Mouse (Mus musculus): ENCODE results near the gene Nrn1. TPM values are rescaled to one million over a fixed set of nuclear protein-coding genes. Genes with fewer than 3 reads are reported as not detected.
A peak's percentile ranks its signal among the peaks of the same experiment; 100 is the strongest.

The Nrn1 gene
- polyA plus RNA-seq (2016; fragmentation: Nextera tagmentation; extraction: Ambion mirVana) = 5.2 and 7.1 TPM in 2 replicates

- peaks cover 14% of the 10 kb centered on the region; the same call in 1 of the 2 replicates for H3K4me1 ChIP-seq
- ATAC-seq (ENCODE audit: insufficient number of reproducible peaks, insufficient read depth, low FRiP score, low TSS enrichment) = no peak
Measured at GRCm38 (mm10) chr13:36734731-36735571, at the start of gene Nrn1. Gene Nrn1 (minus strand): TSS chr13:36735131.

DNA sequence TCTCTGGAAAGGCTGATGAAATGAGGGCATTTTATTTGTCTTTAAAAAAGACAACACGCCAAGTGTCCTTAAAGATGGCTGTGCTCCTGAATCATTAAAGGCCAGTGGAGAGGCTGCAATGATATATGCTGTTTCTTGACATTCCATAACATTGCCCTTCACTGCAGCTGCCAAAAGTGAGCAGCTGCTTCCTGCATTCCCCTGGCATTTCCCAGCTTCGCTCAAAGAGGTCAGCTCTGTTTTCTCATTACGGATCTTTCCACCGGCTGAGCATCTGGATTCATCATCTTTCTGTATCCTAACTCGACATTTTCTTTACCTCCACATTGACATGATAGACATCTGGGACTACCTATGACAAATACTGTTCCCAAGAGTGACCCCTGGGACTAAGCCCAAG is 44.7 kb upstream of the Nrn1 start:
- no peak overlapping the region for H3K4me2 ChIP-seq (replicated peaks)
- no peaks in the 10 kb centered on the region for H3K36me3 ChIP-seq
- 71% methylated on average over 5 of the region's 5 CpGs for WGBS
- no peaks in the 10 kb centered on the region for H3K9me3 ChIP-seq
- H3K4me3 ChIP-seq = no peak overlapping the region
- H3K4me1 ChIP-seq = no peaks in the 10 kb centered on the region
- H3K9ac ChIP-seq = no peak overlapping the region
- H3K27ac ChIP-seq = no peak overlapping the region
- no peak for ATAC-seq (ENCODE audit: insufficient number of reproducible peaks, insufficient read depth, low FRiP score, low TSS enrichment)
- H3K27me3 ChIP-seq = no peaks in the 10 kb centered on the region

More at GRCm38 (mm10) chr13:36734731-36735571, at the start of gene Nrn1:
- 2% methylated on average over 47 of the region's 50 CpGs for WGBS
- Histone ChIP-seq H3K9me3 (no peaks in the 10 kb centered on the region), H3K27me3 (peaks cover 40% of the 10 kb centered on the region), H3K9ac (peak within 1 kb of the TSS; percentile 16; the same call in 1 of the 2 replicates), H3K4me2 (replicated peaks) (peak within 1 kb of the TSS; percentile 60), H3K4me3 (peak within 1 kb of the TSS; percentile 45), H3K27ac (no peak within 1 kb of the TSS), H3K36me3 (no peaks in the 10 kb centered on the region)

- 59% methylated on average over 2 of the region's 2 CpGs for WGBS
- H3K4me3 ChIP-seq = no peak overlapping the region
- no peak overlapping the region for H3K4me2 ChIP-seq (replicated peaks)
- ATAC-seq (ENCODE audit: insufficient number of reproducible peaks, insufficient read depth, low FRiP score, low TSS enrichment) = no peak
- no peak overlapping the region for H3K9ac ChIP-seq
- H3K36me3 ChIP-seq = no peaks in the 10 kb centered on the region
- no peaks in the 10 kb centered on the region for H3K9me3 ChIP-seq
- no peak overlapping the region for H3K27ac ChIP-seq
- no peaks in the 10 kb centered on the region for H3K27me3 ChIP-seq
- no peaks in the 10 kb centered on the region for H3K4me1 ChIP-seq
Measured at GRCm38 (mm10) chr13:36766801-36767200, 31.9 kb upstream of the Nrn1 start.

DNA sequence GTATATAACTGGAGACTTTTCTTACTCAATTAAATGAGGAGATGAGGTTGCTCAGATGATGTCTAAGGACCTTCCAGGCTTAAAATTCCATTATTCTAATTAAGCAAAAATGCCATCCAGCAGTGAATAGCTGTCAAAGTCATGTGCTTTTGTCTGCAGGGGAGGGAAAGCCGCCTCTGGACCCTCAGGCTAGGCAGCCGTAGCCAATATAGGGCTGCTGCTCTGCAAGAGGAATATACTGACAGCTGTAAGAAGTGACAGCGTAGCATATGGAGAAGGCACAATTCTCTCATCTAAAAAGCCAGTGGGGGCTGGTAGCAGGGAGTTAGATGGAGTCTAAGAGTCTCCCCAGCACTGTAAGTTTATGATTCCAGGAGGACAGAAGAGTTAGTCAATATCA is 16.9 kb upstream of the Nrn1 start:
- Histone ChIP-seq H3K4me2 (replicated peaks) (no peak overlapping the region), H3K27ac (no peak overlapping the region), H3K9me3 (no peaks in the 10 kb centered on the region), H3K27me3 (no peaks in the 10 kb centered on the region), H3K9ac (no peak overlapping the region), H3K36me3 (no peaks in the 10 kb centered on the region), H3K4me1 (no peaks in the 10 kb centered on the region), H3K4me3 (no peak overlapping the region)
- 54% methylated on average over 3 of the region's 3 CpGs for WGBS
- no peak for ATAC-seq (ENCODE audit: insufficient number of reproducible peaks, insufficient read depth, low FRiP score, low TSS enrichment)

GRCm38 (mm10) chr13:36750056-36750455 is 15.1 kb upstream of the Nrn1 start:
- Histone ChIP-seq H3K4me3 (no peak overlapping the region), H3K9me3 (no peaks in the 10 kb centered on the region), H3K27me3 (no peaks in the 10 kb centered on the region), H3K4me1 (no peaks in the 10 kb centered on the region), H3K36me3 (no peaks in the 10 kb centered on the region), H3K4me2 (replicated peaks) (no peak overlapping the region), H3K27ac (no peak overlapping the region), H3K9ac (no peak overlapping the region)
- no peak for ATAC-seq (ENCODE audit: insufficient number of reproducible peaks, insufficient read depth, low FRiP score, low TSS enrichment)
- WGBS = 65% methylated on average over 2 of the region's 2 CpGs

DNA sequence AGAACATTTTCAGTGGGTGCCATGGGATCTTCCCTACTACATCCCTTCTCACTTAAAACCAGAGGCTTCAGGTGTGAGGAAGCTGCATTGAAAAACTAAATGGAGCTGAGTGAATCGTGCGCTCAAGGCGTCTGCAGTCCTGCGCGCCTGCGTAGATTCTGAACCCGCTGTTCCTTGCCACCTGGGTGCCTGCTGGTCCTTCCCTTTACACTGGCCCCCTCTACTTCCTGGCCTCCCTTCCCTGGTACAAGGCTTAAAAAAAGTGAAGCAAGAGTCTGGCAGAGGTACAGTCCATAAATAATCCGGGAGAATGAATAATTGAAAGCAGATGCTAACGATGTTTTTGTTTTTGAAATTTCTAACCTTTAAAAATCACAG is 1.7 kb upstream of the Nrn1 start:
- Histone ChIP-seq H3K9ac (peak overlapping the region; percentile 16; the same call in 1 of the 2 replicates), H3K4me1 (peaks cover 14% of the 10 kb centered on the region; the same call in 1 of the 2 replicates), H3K27me3 (peaks cover 24% of the 10 kb centered on the region), H3K36me3 (no peaks in the 10 kb centered on the region), H3K9me3 (no peaks in the 10 kb centered on the region), H3K4me3 (peak overlapping the region; percentile 45), H3K27ac (0 out of 2 replicates have a peak overlapping the region, but pooled peaks have one; percentile 46), H3K4me2 (replicated peaks) (peak overlapping the region; percentile 60)
- WGBS = 3% methylated on average over 9 of the region's 9 CpGs
- peak; percentile 53 for ATAC-seq (ENCODE audit: insufficient number of reproducible peaks, insufficient read depth, low FRiP score, low TSS enrichment)

- peak overlapping the region; percentile 16; the same call in 1 of the 2 replicates for H3K9ac ChIP-seq
- WGBS = 1% methylated on average over 38 of the region's 39 CpGs
- H3K4me2 ChIP-seq (replicated peaks) = peak overlapping the region; percentile 60
- H3K27me3 ChIP-seq = peaks cover 30% of the 10 kb centered on the region
- ATAC-seq (ENCODE audit: insufficient number of reproducible peaks, insufficient read depth, low FRiP score, low TSS enrichment) = peak; percentile 90
- H3K4me3 ChIP-seq = peak overlapping the region; percentile 45
- peaks cover 14% of the 10 kb centered on the region; the same call in 1 of the 2 replicates for H3K4me1 ChIP-seq
- H3K27ac ChIP-seq = 0 out of 2 replicates have a peak overlapping the region, but pooled peaks have one; percentile 46
- no peaks in the 10 kb centered on the region for H3K36me3 ChIP-seq
- H3K9me3 ChIP-seq = no peaks in the 10 kb centered on the region
Measured at GRCm38 (mm10) chr13:36735901-36736618, 1.1 kb upstream of the Nrn1 start.

DNA sequence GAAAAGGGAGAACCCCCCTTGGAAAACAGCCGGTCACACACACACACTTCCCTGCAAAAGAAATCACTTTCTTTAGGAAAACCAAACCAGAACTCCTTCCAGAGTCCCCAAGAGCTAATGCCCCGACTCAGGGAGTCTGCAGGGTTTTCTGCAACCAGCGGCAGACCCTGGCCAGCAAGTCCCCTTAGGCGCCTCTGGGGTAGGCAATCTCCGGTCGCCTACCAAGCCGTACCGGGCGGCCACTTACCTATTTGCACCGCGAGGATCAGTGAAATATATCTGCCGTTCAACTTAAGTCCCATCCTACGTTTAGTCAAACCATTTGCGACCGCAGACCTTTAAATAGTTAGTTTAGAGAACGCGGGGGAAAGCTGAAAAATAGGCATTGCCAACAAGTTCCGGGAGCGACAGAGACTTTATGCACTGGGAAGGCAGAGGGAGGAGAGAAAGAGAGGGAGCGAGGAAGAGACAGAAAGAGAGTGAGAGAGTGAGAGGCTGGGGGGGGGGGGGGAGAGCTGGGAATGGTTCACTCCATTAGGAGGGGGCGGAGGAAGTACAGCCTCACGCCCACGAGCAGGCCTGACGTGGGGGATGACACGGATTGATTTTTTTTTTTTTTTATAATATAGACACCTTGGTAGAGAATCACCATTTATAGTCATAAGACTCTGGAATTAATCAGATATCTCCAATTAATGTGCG is 791 bp downstream of the Nrn1 start:
- H3K4me3 ChIP-seq = peak overlapping the region; percentile 45; the same call in 1 of the 2 replicates
- under 1% methylated on average over 26 of the region's 26 CpGs for WGBS
- no peaks in the 10 kb centered on the region for H3K9me3 ChIP-seq
- ATAC-seq (ENCODE audit: insufficient number of reproducible peaks, insufficient read depth, low FRiP score, low TSS enrichment) = no peak
- no peak overlapping the region for H3K9ac ChIP-seq
- H3K27me3 ChIP-seq = peaks cover 48% of the 10 kb centered on the region
- H3K27ac ChIP-seq = no peak overlapping the region
- H3K36me3 ChIP-seq = no peaks in the 10 kb centered on the region
- peak overlapping the region; percentile 60 for H3K4me2 ChIP-seq (replicated peaks)
- H3K4me1 ChIP-seq = peaks cover 14% of the 10 kb centered on the region; the same call in 1 of the 2 replicates

DNA sequence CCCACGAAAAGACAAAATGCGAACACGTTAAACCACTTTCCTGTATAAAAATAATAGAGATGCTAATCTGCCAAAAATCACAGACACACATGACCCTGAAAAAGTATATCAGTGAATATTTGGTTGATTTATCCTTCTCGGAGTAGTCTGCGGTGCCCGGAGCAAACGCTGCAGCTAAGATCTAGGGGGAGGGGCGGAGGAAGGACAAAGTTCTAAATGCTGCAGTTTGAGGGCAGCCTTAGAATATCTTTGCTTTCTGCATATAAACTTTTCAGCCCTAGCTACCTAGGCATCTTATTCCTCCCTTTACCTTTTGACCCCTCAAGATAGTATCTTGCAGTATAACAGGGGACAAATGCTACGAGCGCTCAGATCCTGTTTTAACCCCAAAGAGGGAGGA is 1.4 kb downstream of the Nrn1 start:
- no peaks in the 10 kb centered on the region for H3K9me3 ChIP-seq
- no peak overlapping the region for H3K4me2 ChIP-seq (replicated peaks)
- WGBS = 0% methylated on average over 10 of the region's 10 CpGs
- peaks cover 54% of the 10 kb centered on the region for H3K27me3 ChIP-seq
- 0 out of 2 replicates have a peak overlapping the region, but pooled peaks have one; percentile 9 for H3K4me3 ChIP-seq
- peaks cover 14% of the 10 kb centered on the region; the same call in 1 of the 2 replicates for H3K4me1 ChIP-seq
- no peaks in the 10 kb centered on the region for H3K36me3 ChIP-seq
- H3K9ac ChIP-seq = no peak overlapping the region
- no peak for ATAC-seq (ENCODE audit: insufficient number of reproducible peaks, insufficient read depth, low FRiP score, low TSS enrichment)
- no peak overlapping the region for H3K27ac ChIP-seq

DNA sequence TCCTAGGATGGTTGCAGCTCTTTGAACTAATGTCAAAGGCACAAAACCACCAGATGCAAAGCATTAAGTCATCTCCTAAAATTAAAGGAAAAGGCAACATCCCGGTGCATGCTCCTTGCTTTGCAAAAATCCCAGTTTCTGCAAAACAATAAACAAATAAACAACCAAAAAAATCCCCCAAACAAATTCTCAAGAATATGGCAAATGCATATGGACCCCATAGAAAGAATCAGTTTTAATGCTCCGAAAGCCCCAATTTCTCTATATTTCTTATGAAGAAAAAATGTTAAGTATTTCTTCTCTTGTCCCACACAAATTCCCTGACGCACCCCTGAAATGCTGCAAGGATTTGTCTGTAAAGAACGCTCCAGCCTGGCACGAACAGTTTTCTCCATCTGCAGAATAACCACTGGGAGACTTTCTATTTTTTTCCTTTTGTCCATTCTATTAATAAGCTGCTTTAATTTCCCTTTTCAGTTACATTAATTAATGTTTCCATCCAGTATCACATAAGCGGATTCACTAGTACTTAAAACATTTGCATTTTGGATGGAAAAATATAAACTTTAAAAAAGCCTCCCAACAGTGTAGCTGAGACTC is 1.9 kb downstream of the Nrn1 start:
- no peak overlapping the region for H3K4me2 ChIP-seq (replicated peaks)
- ATAC-seq (ENCODE audit: insufficient number of reproducible peaks, insufficient read depth, low FRiP score, low TSS enrichment) = no peak
- WGBS = 5% methylated on average over 6 of the region's 6 CpGs
- H3K27me3 ChIP-seq = peaks cover 59% of the 10 kb centered on the region
- H3K4me1 ChIP-seq = peaks cover 14% of the 10 kb centered on the region; the same call in 1 of the 2 replicates
- H3K4me3 ChIP-seq = no peak overlapping the region
- no peaks in the 10 kb centered on the region for H3K9me3 ChIP-seq
- no peaks in the 10 kb centered on the region for H3K36me3 ChIP-seq
- H3K27ac ChIP-seq = no peak overlapping the region
- H3K9ac ChIP-seq = no peak overlapping the region

DNA sequence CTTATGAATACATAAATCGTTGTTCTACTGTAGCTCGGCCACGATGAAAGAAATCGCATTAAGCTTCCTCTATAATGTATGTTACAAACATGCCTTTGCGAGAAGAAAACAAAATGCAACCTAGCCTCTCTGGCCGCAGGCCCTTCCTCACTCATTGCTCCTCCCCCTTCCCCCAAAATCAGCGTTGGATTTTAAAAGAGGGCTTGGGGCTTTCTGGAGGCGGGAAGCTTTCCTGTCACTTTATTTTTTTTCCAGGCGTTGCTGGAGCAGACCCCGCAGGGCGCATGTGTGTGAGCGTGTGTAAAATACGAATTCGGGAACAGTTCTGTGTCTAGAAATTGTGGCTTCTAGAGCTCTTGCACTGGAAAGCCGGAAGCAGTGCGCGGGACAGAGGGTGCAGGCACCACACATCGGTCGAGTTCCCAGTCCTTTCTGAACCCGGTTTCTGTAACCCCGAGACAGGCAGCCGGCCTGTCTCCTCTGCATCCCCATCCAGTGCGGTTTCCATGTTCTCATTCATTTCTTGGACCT is 2.9 kb downstream of the Nrn1 start:
- ATAC-seq (ENCODE audit: insufficient number of reproducible peaks, insufficient read depth, low FRiP score, low TSS enrichment) = no peak
- no peaks in the 10 kb centered on the region for H3K9me3 ChIP-seq
- H3K4me2 ChIP-seq (replicated peaks) = peak overlapping the region; percentile 49
- peak overlapping the region; percentile 31 for H3K4me3 ChIP-seq
- 0 out of 2 replicates have a peak overlapping the region, but pooled peaks have one; percentile 10 for H3K9ac ChIP-seq
- H3K36me3 ChIP-seq = no peaks in the 10 kb centered on the region
- H3K27ac ChIP-seq = no peak overlapping the region
- peaks cover 68% of the 10 kb centered on the region for H3K27me3 ChIP-seq
- WGBS = under 1% methylated on average over 23 of the region's 23 CpGs
- peaks cover 20% of the 10 kb centered on the region for H3K4me1 ChIP-seq

All from embryonic facial prominence, embryonic 12.5 days (tissue).